Mouse (Mus musculus) myocyte (in vitro differentiated cells): Measurements from ENCODE around the gene Slc28a2.

Experiments
- CEBPB ChIP-seq: IDR thresholded peaks from 2 replicates; pipeline ENCODE4 v1.6.1; 2011; ENCODE audit warnings: mild to moderate bottlenecking, moderate library complexity; ENCODE audit not compliant: poor library complexity, insufficient read depth, severe bottlenecking
- MYOD1 ChIP-seq, 3 experiments: IDR thresholded peaks; one replicate each; pipeline ENCODE4 v1.6.1; 2011; ENCODE audit warnings: control low read depth in 2 of 3, low read depth in 2 of 3, mild to moderate bottlenecking in 2 of 3, moderate library complexity in 1 of 3; ENCODE audit not compliant: insufficient read length in 2 of 3, control insufficient read depth in 1 of 3
- TCF3 ChIP-seq: IDR thresholded peaks from one replicate; pipeline ENCODE4 v1.6.1; 2011; ENCODE audit warnings: low read depth, control low read depth; ENCODE audit not compliant: insufficient read length

DNA sequence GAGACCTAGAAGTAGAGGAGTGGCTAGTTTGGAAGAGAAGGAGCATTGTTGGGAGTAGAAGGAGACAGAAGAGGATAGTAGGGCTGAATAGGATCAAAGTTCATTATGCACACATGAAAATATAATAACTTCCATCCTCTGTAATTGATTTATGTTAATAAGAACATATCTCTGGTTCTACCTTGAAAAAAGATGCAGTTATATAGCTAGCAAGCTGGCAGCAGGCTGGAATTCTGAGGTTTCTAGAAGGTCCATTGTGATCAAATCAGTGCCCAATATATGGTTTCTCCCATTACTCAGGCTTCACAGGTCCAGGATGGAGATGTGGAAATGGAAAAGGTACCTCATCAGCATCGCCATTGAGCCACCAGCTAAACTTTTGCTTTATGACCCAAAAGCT is 58.4 kb downstream of the Slc28a2 start, which contains the start of gene Gm14085:
- TF ChIP-seq MYOD1 (IDR thresholded peaks at IDR 0.05; ENCODE audit: control insufficient read depth in 1 of 3, insufficient read length in 2 of 3, low read depth in 2 of 3): no peak
- no peak for TF ChIP-seq CEBPB
- TF ChIP-seq TCF3: no peak
